Mouse (Mus musculus): ENCODE results near the gene Nudt4. TPM values are rescaled to one million over a fixed set of nuclear protein-coding genes. Genes with fewer than 3 reads are reported as not detected.
A peak's percentile ranks its signal among the peaks of the same experiment; 100 is the strongest.

The Nudt4 gene
- polyA plus RNA-seq, 1 experiment from 2014 or later, result 123 TPM

DNA sequence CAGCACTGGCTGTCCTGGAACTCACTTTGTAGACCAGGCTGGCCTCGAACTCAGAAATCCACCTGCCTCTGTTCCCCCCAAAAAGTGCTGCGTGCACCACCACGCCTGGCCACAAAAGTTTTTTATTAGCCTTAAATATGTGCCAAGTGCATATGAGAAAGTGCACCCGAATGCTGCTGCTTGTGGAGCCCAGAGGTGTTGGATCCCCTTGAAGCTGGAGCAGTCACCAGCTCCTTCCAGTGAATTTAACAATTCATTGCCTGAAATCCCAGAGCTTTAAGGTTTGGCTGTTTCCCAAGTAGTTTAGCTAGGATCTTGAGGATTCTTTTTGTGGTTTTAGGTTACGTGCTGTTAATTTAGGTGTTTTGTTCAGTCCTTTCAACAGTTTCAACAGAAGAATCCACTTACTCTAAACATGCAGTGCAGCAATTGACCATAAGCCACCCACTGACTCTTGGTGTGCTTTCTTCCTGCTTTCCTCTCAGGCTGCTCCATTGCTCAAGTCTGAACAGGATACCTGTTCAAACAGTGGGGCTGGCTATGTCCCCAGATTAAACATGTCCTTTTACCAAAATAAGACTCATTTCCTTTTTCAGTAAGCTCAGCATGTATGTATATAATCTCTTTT, 37.3 kb downstream of the Nudt4 start:
- Histone ChIP-seq H3K9ac (ENCODE audit: low read length) (no peak overlapping the region), H3K4me3 (ENCODE audit: low read depth, low read length) (no peak overlapping the region), H3K36me3 (ENCODE audit: control insufficient read depth, insufficient read depth, low read length) (no peaks in the 10 kb centered on the region; the same call in 1 of the 2 replicates), H3K27ac (ENCODE audit: low read depth, low read length) (no peak overlapping the region), H3K4me2 (ENCODE audit: low read depth, low read length, severe bottlenecking) (no peak overlapping the region), H3K27me3 (ENCODE audit: control insufficient read depth, insufficient read depth, low read length) (no peaks in the 10 kb centered on the region), H3K9me3 (ENCODE audit: control insufficient read depth, low read length) (no peaks in the 10 kb centered on the region), H3K4me1 (replicated peaks; ENCODE audit: control insufficient read depth, insufficient read depth, low read length) (0 out of 2 replicates have a peak, but pooled peaks cover 2% of the 10 kb centered on the region)
- 83% methylated on average over 5 of the region's 5 CpGs for WGBS
- ATAC-seq (replicated peaks; ENCODE audit: low FRiP score), result no peak
- no peak for DNase-seq (ENCODE audit: low spot score)

DNA sequence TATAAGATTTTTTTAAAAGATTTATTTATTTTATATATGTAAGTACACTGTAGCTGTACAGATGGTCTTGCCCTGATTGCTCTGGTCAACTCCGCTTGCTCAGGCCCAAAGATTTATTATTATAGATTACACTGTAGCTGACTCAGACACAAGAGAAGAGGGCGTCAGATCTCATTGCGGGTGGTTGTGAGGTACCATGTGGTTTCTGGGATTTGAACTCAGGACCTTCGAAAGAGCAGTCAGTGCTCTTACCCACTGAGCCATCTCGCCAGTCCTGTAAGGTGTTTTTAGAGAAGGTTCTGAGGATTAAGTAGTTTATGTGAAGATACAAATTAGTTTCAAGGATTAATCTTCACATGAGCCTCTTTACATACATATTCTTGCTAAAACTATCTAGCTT, 38.1 kb downstream of the Nudt4 start:
- Histone ChIP-seq H3K9ac (ENCODE audit: low read length) (no peak overlapping the region), H3K27ac (ENCODE audit: low read depth, low read length) (no peak overlapping the region), H3K9me3 (ENCODE audit: control insufficient read depth, low read length) (no peaks in the 10 kb centered on the region), H3K4me3 (ENCODE audit: low read depth, low read length) (no peak overlapping the region), H3K4me1 (replicated peaks; ENCODE audit: control insufficient read depth, insufficient read depth, low read length) (0 out of 2 replicates have a peak, but pooled peaks cover 1% of the 10 kb centered on the region), H3K4me2 (ENCODE audit: low read depth, low read length, severe bottlenecking) (no peak overlapping the region), H3K27me3 (ENCODE audit: control insufficient read depth, insufficient read depth, low read length) (no peaks in the 10 kb centered on the region), H3K36me3 (ENCODE audit: control insufficient read depth, insufficient read depth, low read length) (no peaks in the 10 kb centered on the region; the same call in 1 of the 2 replicates)
- WGBS, result 93% methylated on average over 5 of the region's 5 CpGs
- ATAC-seq (replicated peaks; ENCODE audit: low FRiP score), result no peak
- no peak for DNase-seq (ENCODE audit: low spot score)

DNA sequence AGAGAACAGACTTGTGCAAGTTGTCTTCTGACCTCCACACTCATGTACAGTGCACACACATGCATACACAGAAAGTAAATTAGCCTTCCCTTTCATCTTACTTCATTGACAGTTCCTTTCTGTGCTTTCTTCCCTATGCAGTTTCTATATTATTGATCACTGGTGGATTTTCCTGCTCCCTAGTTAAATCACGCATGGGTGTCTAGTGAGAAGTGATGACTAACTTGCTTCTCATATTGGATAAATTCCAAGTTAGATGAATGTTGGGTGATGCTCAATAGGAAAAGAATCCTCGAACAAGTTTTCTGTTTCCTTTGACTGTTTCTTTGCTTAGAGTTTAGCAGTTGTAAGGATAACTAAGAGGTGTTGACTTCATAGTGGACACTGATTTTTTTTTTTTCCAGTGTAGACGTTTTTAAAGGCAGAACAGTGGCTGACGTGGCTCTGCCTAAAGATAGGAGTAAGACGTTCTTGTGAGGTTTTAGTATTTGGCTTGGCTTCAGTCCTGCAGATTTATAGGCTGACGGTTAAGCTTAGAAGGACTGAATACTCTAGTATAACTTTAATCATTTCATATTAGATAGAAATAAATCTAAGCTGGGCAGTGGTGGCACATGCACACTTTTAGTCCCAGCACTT, 38.8 kb downstream of the Nudt4 start:
- 92% methylated on average over 6 of the region's 6 CpGs for WGBS
- Histone ChIP-seq H3K9me3 (ENCODE audit: control insufficient read depth, low read length) (no peaks in the 10 kb centered on the region), H3K36me3 (ENCODE audit: control insufficient read depth, insufficient read depth, low read length) (no peaks in the 10 kb centered on the region; the same call in 1 of the 2 replicates), H3K9ac (ENCODE audit: low read length) (no peak overlapping the region), H3K27me3 (ENCODE audit: control insufficient read depth, insufficient read depth, low read length) (no peaks in the 10 kb centered on the region), H3K4me1 (replicated peaks; ENCODE audit: control insufficient read depth, insufficient read depth, low read length) (no peaks in the 10 kb centered on the region), H3K4me3 (ENCODE audit: low read depth, low read length) (no peak overlapping the region), H3K27ac (ENCODE audit: low read depth, low read length) (no peak overlapping the region), H3K4me2 (ENCODE audit: low read depth, low read length, severe bottlenecking) (no peak overlapping the region)
- no peak for ATAC-seq (replicated peaks; ENCODE audit: low FRiP score)
- no peak for DNase-seq (ENCODE audit: low spot score)

DNA sequence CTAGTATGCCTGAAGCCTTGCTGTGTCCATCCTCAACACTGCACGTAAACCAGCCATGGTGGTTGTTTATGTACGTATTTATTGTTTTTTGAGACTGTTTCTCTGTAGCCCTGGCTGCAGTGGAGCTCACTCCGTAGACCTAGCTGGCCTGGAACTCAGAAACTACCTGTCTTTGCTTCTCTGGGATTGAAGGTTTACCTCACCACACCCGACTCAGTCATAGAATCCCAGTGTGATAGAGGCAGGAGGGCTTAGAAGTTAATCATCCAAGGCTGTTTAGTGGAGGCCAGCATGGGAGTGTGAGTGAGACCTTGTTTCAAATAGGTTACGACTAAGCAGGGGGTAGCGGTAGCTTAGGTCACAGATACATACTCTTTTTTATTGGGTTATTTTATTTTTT, 46.3 kb downstream of the Nudt4 start:
- no peaks in the 10 kb centered on the region for H3K9me3 ChIP-seq (ENCODE audit: control insufficient read depth, low read length)
- DNase-seq (ENCODE audit: low spot score) (no peak), ATAC-seq (replicated peaks; ENCODE audit: low FRiP score) (no peak)
- no peak overlapping the region for H3K9ac ChIP-seq (ENCODE audit: low read length)
- H3K4me2 ChIP-seq (ENCODE audit: low read depth, low read length, severe bottlenecking), result no peak overlapping the region
- H3K36me3 ChIP-seq (ENCODE audit: control insufficient read depth, insufficient read depth, low read length), result no peaks in the 10 kb centered on the region; the same call in 1 of the 2 replicates
- peaks cover 2% of the 10 kb centered on the region for H3K4me1 ChIP-seq (replicated peaks; ENCODE audit: control insufficient read depth, insufficient read depth, low read length)
- H3K27ac ChIP-seq (ENCODE audit: low read depth, low read length), result no peak overlapping the region
- H3K27me3 ChIP-seq (ENCODE audit: control insufficient read depth, insufficient read depth, low read length), result no peaks in the 10 kb centered on the region
- H3K4me3 ChIP-seq (ENCODE audit: low read depth, low read length), result no peak overlapping the region
- 94% methylated on average over 6 of the region's 6 CpGs for WGBS

DNA sequence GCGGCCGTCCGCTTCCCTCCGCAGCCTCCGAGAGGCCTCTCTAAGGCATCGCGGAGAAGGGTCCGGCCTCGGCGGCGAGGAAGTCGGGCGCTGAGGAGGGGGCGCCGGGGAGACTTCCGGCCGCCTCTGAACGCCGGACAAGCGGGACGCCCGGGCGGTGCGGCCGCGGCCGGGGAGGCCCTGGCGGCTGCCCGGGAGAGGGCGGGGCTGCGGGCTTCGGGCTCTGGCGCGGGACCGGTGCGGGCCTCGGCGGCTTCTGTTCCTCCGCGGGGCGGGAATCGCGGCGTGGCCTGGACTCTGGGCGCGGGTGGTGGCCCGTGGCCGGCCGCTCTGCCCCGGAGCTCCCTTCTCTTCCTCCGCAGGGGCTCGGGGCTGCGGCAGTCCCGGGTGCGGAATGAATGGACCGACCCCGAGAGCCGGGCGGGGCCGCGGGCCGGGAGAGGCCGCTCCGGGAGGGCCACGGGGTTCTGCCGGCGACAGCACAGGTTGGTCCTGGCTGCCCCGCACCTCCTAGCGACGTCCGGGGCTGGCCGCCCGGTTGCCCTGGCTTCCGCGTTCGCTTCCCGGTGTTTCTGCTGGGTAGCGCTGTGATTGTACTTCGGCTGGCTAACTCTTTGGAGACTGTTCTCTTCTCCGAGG, 48.5 kb downstream of the Nudt4 start:
- ATAC-seq (replicated peaks; ENCODE audit: low FRiP score) (no peak), DNase-seq (ENCODE audit: low spot score) (no peak)
- H3K4me1 ChIP-seq (replicated peaks; ENCODE audit: control insufficient read depth, insufficient read depth, low read length), result peaks cover 2% of the 10 kb centered on the region
- under 1% methylated on average over 56 of the region's 80 CpGs for WGBS
- peak overlapping the region; percentile 59 for H3K4me2 ChIP-seq (ENCODE audit: low read depth, low read length, severe bottlenecking)
- H3K27ac ChIP-seq (ENCODE audit: low read depth, low read length), result peak overlapping the region; percentile 96
- H3K9ac ChIP-seq (ENCODE audit: low read length), result peak overlapping the region; percentile 83
- no peaks in the 10 kb centered on the region for H3K27me3 ChIP-seq (ENCODE audit: control insufficient read depth, insufficient read depth, low read length)
- peak overlapping the region; percentile 76 for H3K4me3 ChIP-seq (ENCODE audit: low read depth, low read length)
- H3K36me3 ChIP-seq (ENCODE audit: control insufficient read depth, insufficient read depth, low read length), result no peaks in the 10 kb centered on the region
- peaks cover 2% of the 10 kb centered on the region; the same call in 1 of the 2 replicates for H3K9me3 ChIP-seq (ENCODE audit: control insufficient read depth, low read length)

DNA sequence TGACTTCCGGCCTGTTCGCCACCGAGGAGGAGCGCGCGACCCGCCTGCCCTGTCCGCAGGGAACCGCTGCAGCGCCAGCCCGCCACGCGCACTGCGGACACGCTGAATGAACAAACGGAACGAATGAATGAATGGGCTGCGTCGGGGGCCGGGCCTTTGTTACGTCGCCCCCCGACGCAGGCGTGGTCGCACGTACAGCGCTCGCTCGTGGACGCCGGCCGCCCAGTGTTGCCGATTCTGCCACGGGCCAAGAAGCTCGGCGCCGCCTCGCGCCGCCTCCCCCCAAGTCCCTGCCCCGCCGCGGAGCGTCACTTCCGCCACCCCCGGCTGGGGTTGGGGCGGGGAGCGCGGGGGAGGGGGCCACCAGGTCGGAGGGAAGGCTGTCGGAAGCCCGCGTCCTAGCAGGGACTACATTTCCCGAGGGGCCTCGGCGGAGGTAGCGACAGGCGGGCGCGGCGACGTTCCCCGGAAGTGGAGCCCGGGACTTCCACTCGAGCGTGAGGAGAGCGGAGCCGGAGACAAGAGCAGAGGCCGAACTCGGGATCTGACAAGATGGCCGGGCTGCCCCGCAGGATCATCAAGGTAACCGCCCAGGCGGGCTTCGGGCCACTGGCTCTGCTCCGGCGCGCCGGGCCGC, 49.2 kb downstream of the Nudt4 start, which contains the start of gene Ube2n:
TSS of gene Ube2n (plus strand) at position 490 of the 637 bp plus-strand sequence.
- DNase-seq (ENCODE audit: low spot score), result peak; percentile 99
- H3K4me1 ChIP-seq (replicated peaks; ENCODE audit: control insufficient read depth, insufficient read depth, low read length), result peaks cover 2% of the 10 kb centered on the region
- H3K9me3 ChIP-seq (ENCODE audit: control insufficient read depth, low read length), result peaks cover 2% of the 10 kb centered on the region; the same call in 1 of the 2 replicates
- peak within 1 kb of the TSS; percentile 83 for H3K9ac ChIP-seq (ENCODE audit: low read length)
- peak within 1 kb of the TSS; percentile 60 for H3K4me2 ChIP-seq (ENCODE audit: low read depth, low read length, severe bottlenecking)
- under 1% methylated on average over 80 of the region's 81 CpGs for WGBS
- H3K36me3 ChIP-seq (ENCODE audit: control insufficient read depth, insufficient read depth, low read length), result no peaks in the 10 kb centered on the region
- ATAC-seq (replicated peaks; ENCODE audit: low FRiP score), result peak; percentile 96
- peak within 1 kb of the TSS; percentile 96 for H3K27ac ChIP-seq (ENCODE audit: low read depth, low read length)
- H3K27me3 ChIP-seq (ENCODE audit: control insufficient read depth, insufficient read depth, low read length), result no peaks in the 10 kb centered on the region
- peak within 1 kb of the TSS; percentile 76 for H3K4me3 ChIP-seq (ENCODE audit: low read depth, low read length)

DNA sequence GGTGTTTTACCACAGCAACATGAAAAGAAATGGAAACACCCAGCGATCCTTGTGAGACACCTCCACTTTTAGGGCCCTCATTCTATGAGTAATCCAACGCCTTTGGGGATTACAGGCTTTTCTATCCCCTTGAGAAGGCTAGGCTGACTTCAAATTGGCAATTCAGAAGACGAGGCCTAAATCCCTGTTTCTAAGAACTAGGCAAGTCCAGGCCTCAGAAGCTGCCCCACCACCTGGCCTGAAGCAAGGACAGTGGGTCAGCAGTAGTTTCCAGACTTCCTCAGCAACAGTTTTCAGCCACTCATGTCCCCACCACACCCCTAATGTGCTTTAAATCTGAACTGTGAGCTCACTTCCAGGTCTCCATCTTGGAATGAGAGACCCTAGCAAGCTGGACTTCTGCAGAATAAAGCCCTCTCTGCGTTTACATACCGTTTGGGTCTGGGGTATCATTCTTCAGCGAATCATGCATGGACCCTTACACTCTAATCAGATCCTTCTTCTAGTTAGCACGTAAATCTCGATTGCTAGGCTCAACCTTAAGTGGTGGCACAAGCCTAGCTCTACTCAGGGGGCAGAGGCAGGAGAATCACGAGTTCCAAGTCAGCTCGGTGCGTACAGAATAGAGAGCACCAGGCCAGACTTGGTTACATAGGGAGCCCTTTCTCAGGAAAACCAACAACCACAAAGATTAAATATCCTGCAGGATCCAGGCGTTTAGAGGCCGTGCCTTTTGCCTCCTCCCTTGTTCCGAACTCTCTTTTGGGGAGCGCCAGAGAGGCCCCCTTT, 50.0 kb downstream of the Nudt4 start:
- Histone ChIP-seq H3K4me1 (replicated peaks; ENCODE audit: control insufficient read depth, insufficient read depth, low read length) (peaks cover 2% of the 10 kb centered on the region), H3K9ac (ENCODE audit: low read length) (peak overlapping the region; percentile 83), H3K4me3 (ENCODE audit: low read depth, low read length) (peak overlapping the region; percentile 76), H3K9me3 (ENCODE audit: control insufficient read depth, low read length) (peaks cover 2% of the 10 kb centered on the region; the same call in 1 of the 2 replicates), H3K27me3 (ENCODE audit: control insufficient read depth, insufficient read depth, low read length) (no peaks in the 10 kb centered on the region), H3K4me2 (ENCODE audit: low read depth, low read length, severe bottlenecking) (peak overlapping the region; percentile 60), H3K27ac (ENCODE audit: low read depth, low read length) (peak overlapping the region; percentile 96), H3K36me3 (ENCODE audit: control insufficient read depth, insufficient read depth, low read length) (no peaks in the 10 kb centered on the region)
- ATAC-seq (replicated peaks; ENCODE audit: low FRiP score) (peak; percentile 19), DNase-seq (ENCODE audit: low spot score) (peak; percentile 59)
- WGBS, result 33% methylated on average over 15 of the region's 15 CpGs

DNA sequence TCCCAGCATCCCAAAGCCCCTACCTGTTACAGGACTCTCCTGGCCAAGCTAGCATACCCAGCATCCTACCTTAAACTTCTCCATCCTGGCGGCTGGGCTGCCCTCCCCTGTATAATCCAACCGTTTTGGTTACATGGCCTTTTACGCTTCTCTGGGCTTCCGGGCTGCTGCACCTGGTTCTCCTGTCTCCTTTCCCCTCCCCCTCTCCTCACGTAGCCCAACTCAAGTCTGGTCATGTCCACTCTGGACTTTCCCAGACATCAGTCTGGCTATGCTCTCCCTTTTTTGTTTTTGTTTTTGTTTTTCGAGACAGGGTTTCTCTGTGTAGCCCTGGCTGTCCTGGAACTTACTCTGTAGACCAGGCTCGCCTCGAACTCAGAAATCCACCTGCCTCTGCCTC, 51.3 kb downstream of the Nudt4 start:
- Histone ChIP-seq H3K27me3 (ENCODE audit: control insufficient read depth, insufficient read depth, low read length) (no peaks in the 10 kb centered on the region), H3K9me3 (ENCODE audit: control insufficient read depth, low read length) (peaks cover 2% of the 10 kb centered on the region; the same call in 1 of the 2 replicates), H3K4me3 (ENCODE audit: low read depth, low read length) (no peak overlapping the region), H3K36me3 (ENCODE audit: control insufficient read depth, insufficient read depth, low read length) (no peaks in the 10 kb centered on the region), H3K4me1 (replicated peaks; ENCODE audit: control insufficient read depth, insufficient read depth, low read length) (peaks cover 2% of the 10 kb centered on the region), H3K9ac (ENCODE audit: low read length) (no peak overlapping the region), H3K4me2 (ENCODE audit: low read depth, low read length, severe bottlenecking) (no peak overlapping the region), H3K27ac (ENCODE audit: low read depth, low read length) (no peak overlapping the region)
- ATAC-seq (replicated peaks; ENCODE audit: low FRiP score), result no peak
- WGBS, result 86% methylated on average over 8 of the region's 8 CpGs
- DNase-seq (ENCODE audit: low spot score), result no peak

Data from forebrain, embryonic 11.5 days (tissue).